Mouse (Mus musculus): Measurements from ENCODE around the gene Nme4. TPM values are rescaled to one million over a fixed set of nuclear protein-coding genes. Genes with fewer than 3 reads are reported as not detected.

Nme4 gene
- total RNA-seq (2023): 5.0 TPM

GRCm38 (mm10) chr17:26095121-26095740 is at the start of gene Nme4:
TSS of gene Nme4 (minus strand) at chr17:26095602.

GRCm38 (mm10) chr17:26138239-26138836 is 42.9 kb upstream of the Nme4 start, which contains the start of gene Axin1:
TSS of gene Axin1 (plus strand) at chr17:26138688.

GRCm38 (mm10) chr17:26123267-26123684 is 27.9 kb upstream of the Nme4 start, which contains the start of gene Mrpl28:
TSS of gene Mrpl28 (plus strand) at chr17:26123500.

GRCm38 (mm10) chr17:26113181-26113948 is 18.0 kb upstream of the Nme4 start, which contains the start of gene Tmem8:
TSS of gene Tmem8 (plus strand) at chr17:26113299.

GRCm38 (mm10) chr17:26089905-26090632 is 5.3 kb downstream of the Nme4 start, which contains the start of gene Decr2:
TSS of gene Decr2 (minus strand) at chr17:26090337.

GRCm38 (mm10) chr17:26068831-26069739 is 26.3 kb downstream of the Nme4 start, which contains the start of gene Rab11fip3:
TSS of gene Rab11fip3 (minus strand) at chr17:26069555.

Other genes with a start within 250 kb of the Nme4 start
- gene Wdr90, start 234.1 kb downstream of the Nme4 start, total RNA-seq (2023): 28.6 TPM
- 3.6 TPM for gene Mcrip2, start 226.8 kb downstream of the Nme4 start, total RNA-seq (2023)
- 29.1 TPM for gene Mettl26, start 220.5 kb downstream of the Nme4 start, total RNA-seq (2023)
- 9.4 TPM for gene Wfikkn1, start 214.7 kb downstream of the Nme4 start, total RNA-seq (2023)
- 22.2 TPM for gene Rab40c, start 175.9 kb downstream of the Nme4 start, total RNA-seq (2023)
- gene Pigq, start 150.7 kb downstream of the Nme4 start, total RNA-seq (2023): 56.0 TPM
- not detected for gene Nhlrc4, start 150.6 kb downstream of the Nme4 start, total RNA-seq (2023)
- not detected for gene A930017K11Rik, start 143.0 kb downstream of the Nme4 start, total RNA-seq (2023)
- gene Capn15, start 109.8 kb downstream of the Nme4 start, total RNA-seq (2023): 40.8 TPM
- gene Rab11fip3, start 26.0 kb downstream of the Nme4 start, total RNA-seq (2023): 22.1 TPM
- gene Decr2, start 5.3 kb downstream of the Nme4 start, total RNA-seq (2023): 5.7 TPM
- 23.6 TPM for gene Tmem8, start 17.7 kb upstream of the Nme4 start, total RNA-seq (2023)
- gene Mrpl28, start 27.9 kb upstream of the Nme4 start, total RNA-seq (2023): 41.8 TPM
- gene Axin1, start 43.1 kb upstream of the Nme4 start, total RNA-seq (2023): 115 TPM
- not detected for gene Pdia2, start 103.5 kb upstream of the Nme4 start, total RNA-seq (2023)
- 28.9 TPM for gene Rgs11, start 107.3 kb upstream of the Nme4 start, total RNA-seq (2023)
- gene Arhgdig, start 112.2 kb upstream of the Nme4 start, total RNA-seq (2023): not detected
- gene Fam234a, start 148.6 kb upstream of the Nme4 start, total RNA-seq (2023): 34.4 TPM
- 113 TPM for gene Luc7l, start 157.3 kb upstream of the Nme4 start, total RNA-seq (2023)

Measured in CD4-positive naive resting alpha-beta T cell, adult 57 days (primary cell).